Mouse (Mus musculus): ENCODE measurements around the gene Asl. TPM values are rescaled to one million over a fixed set of nuclear protein-coding genes. Genes with fewer than 3 reads are reported as not detected.

The Asl gene
- total RNA-seq, 1 experiment = 27.2 TPM

DNA sequence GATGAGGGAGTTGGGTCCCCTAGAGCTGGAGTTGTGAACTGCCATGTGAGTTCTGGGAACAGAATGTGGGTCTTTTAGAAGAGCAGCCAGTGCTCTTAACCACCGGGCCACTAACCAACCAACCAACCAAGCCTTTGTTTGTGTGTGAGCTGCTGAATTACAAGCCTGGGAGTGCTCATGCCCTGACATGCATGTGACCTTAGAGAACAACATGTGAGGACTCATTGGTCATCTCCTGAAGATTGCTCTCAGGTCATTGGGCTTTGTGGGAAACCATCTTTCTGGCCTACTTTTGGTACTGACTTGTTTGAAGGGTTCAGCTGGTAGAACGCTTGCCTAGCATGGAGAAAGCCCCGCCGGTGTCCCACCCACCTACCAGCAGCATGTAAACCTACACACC, 19.3 kb downstream of the Asl start:
- DNase-seq (ENCODE audit: low read depth, low spot score) = no peak
- H3K36me3 ChIP-seq (ENCODE audit: control insufficient read depth, insufficient read depth, low read length, poor library complexity, severe bottlenecking) = peaks cover 7% of the 10 kb centered on the region; the same call in 1 of the 2 replicates
- no peaks in the 10 kb centered on the region for H3K9me3 ChIP-seq (ENCODE audit: control insufficient read depth, insufficient read depth, low read depth, low read length)
- peak overlapping the region; percentile 11; the same call in 1 of the 2 replicates for H3K27ac ChIP-seq (ENCODE audit: insufficient read depth, low read depth, low read length, poor library complexity, severe bottlenecking)
- in situ Hi-C loops (cut with MboI; ENCODE audit: low sequenced_read_pairs in 2 of 2, unreplicated experiment in 2 of 2) = no loop called here
- TF ChIP-seq CHD2 (IDR thresholded peaks at IDR 0.05; ENCODE audit: low read depth, low read length) (no peak), HCFC1 (IDR thresholded peaks at IDR 0.05; ENCODE audit: borderline replicate concordance, insufficient read depth, low read length) (no peak), ZNF384 (IDR thresholded peaks at IDR 0.05; ENCODE audit: low read depth, low read length) (no peak), ZC3H11A (IDR thresholded peaks at IDR 0.05; ENCODE audit: borderline replicate concordance, low read depth, low read length) (no peak), MAFK (IDR thresholded peaks at IDR 0.05; ENCODE audit: insufficient read depth, low read depth, low read length) (no peak)
- H3K4me3 ChIP-seq (ENCODE audit: insufficient read depth in 1 of 2, low read depth in 1 of 2, low read length in 2 of 2, poor library complexity in 1 of 2, severe bottlenecking in 1 of 2) = no peak overlapping the region
- H3K9ac ChIP-seq (ENCODE audit: insufficient read depth, low read depth, low read length, poor library complexity, severe bottlenecking) = no peak overlapping the region
- H3K4me1 ChIP-seq (ENCODE audit: control insufficient read depth in 2 of 2, insufficient read depth in 2 of 2, low read length in 2 of 2, poor library complexity in 1 of 2) = no peaks in the 10 kb centered on the region

DNA sequence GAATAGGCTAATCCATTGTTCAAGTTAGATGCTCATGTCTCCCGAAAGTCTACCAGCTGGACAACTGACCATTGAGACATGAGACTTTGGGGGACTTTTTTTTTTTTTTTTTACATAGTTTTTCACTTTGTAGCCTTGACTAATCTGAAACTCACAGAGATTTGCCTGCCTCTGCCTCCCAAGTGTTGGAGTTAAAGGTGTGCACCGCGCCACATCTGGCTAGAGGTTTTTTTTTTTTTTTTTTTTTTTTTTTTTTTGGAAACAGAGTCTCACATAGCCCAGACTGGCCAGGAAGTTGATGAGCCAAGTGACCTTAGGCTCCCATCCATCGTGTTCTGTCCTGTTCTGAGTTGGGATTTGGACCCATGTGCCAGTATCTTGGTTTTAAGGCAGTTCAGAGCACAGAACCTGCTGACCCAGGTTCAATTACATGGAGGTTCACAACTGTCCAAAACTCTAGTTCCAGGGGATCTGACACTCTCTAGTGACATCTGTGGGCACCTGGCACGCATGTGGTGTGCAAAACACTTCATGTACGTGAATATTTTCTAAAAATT, 20.9 kb downstream of the Asl start:
- no peak overlapping the region for H3K27ac ChIP-seq (ENCODE audit: insufficient read depth, low read depth, low read length, poor library complexity, severe bottlenecking)
- H3K4me1 ChIP-seq (ENCODE audit: control insufficient read depth in 2 of 2, insufficient read depth in 2 of 2, low read length in 2 of 2, poor library complexity in 1 of 2) = peaks cover under 1 to 4% of the 10 kb centered on the region in 2 experiments; a peak in 2 of 4 replicates
- H3K9ac ChIP-seq (ENCODE audit: insufficient read depth, low read depth, low read length, poor library complexity, severe bottlenecking) = no peak overlapping the region
- DNase-seq (ENCODE audit: low read depth, low spot score) = no peak
- H3K36me3 ChIP-seq (ENCODE audit: control insufficient read depth, insufficient read depth, low read length, poor library complexity, severe bottlenecking) = peaks cover 7% of the 10 kb centered on the region; the same call in 1 of the 2 replicates
- TF ChIP-seq ZC3H11A (IDR thresholded peaks at IDR 0.05; ENCODE audit: borderline replicate concordance, low read depth, low read length) (no peak), ZNF384 (IDR thresholded peaks at IDR 0.05; ENCODE audit: low read depth, low read length) (peak; percentile 53; the same call in 1 of the 2 replicates)
- no peaks in the 10 kb centered on the region for H3K9me3 ChIP-seq (ENCODE audit: control insufficient read depth, insufficient read depth, low read depth, low read length)
- no peak overlapping the region for H3K4me3 ChIP-seq (ENCODE audit: insufficient read depth in 1 of 2, low read depth in 1 of 2, low read length in 2 of 2, poor library complexity in 1 of 2, severe bottlenecking in 1 of 2)
- in situ Hi-C loops (cut with MboI; ENCODE audit: low sequenced_read_pairs in 2 of 2, unreplicated experiment in 2 of 2) = no loop called here

DNA sequence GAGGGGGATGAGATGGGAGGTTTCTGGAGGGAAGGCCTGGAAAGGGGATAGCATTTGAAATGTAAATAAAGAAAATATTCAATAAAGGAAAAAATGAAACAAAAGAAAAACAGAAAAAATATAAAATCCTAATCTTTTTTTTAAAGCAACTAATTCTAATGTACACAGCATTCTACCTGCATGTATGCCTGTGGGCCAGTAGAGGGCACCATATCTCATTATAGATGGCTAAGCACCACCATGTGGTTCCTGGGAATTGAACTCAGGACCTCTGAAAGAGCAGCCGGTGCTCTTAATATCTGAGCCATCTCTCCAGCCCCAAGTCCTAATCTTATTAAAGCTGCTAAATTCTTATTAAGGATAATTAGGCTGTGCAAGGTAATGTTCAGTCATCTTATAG, 21.7 kb downstream of the Asl start:
- peaks cover 3 to 7% of the 10 kb centered on the region in 2 experiments; a peak in 3 of 4 replicates for H3K4me1 ChIP-seq (ENCODE audit: control insufficient read depth in 2 of 2, insufficient read depth in 2 of 2, low read length in 2 of 2, poor library complexity in 1 of 2)
- no peak overlapping the region for H3K4me3 ChIP-seq (ENCODE audit: insufficient read depth in 1 of 2, low read depth in 1 of 2, low read length in 2 of 2, poor library complexity in 1 of 2, severe bottlenecking in 1 of 2)
- H3K9ac ChIP-seq (ENCODE audit: insufficient read depth, low read depth, low read length, poor library complexity, severe bottlenecking) = no peak overlapping the region
- DNase-seq (ENCODE audit: low read depth, low spot score) = no peak
- peaks cover 7% of the 10 kb centered on the region; the same call in 1 of the 2 replicates for H3K36me3 ChIP-seq (ENCODE audit: control insufficient read depth, insufficient read depth, low read length, poor library complexity, severe bottlenecking)
- in situ Hi-C loops (cut with MboI; ENCODE audit: low sequenced_read_pairs in 2 of 2, unreplicated experiment in 2 of 2) = no loop called here
- H3K27ac ChIP-seq (ENCODE audit: insufficient read depth, low read depth, low read length, poor library complexity, severe bottlenecking) = no peak overlapping the region
- TF ChIP-seq MAFK (IDR thresholded peaks at IDR 0.05; ENCODE audit: insufficient read depth, low read depth, low read length) (no peak), CHD2 (IDR thresholded peaks at IDR 0.05; ENCODE audit: low read depth, low read length) (0 out of 2 replicates have a peak, but pooled peaks have one; percentile 9)
- H3K9me3 ChIP-seq (ENCODE audit: control insufficient read depth, insufficient read depth, low read depth, low read length) = no peaks in the 10 kb centered on the region

DNA sequence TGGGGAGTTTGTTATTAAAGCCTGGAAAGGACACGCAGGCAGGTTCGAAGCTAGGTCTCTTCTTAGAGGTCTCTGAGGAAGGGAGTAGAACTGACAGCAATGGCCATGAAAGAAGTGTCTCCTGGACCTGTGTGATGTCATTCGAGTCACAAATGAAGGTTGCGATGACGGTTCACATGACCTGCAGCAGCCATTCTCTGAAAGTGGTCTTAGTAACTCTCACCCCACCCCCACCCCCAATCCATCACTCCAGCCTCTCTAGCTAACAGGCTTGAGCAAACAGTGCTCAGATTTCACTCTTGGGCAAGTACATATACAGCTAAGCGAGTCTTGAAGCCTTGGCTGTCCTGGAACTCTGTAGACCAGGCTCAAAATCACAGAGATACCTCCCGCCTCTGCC, 25.8 kb downstream of the Asl start:
- H3K4me3 ChIP-seq (ENCODE audit: insufficient read depth in 1 of 2, low read depth in 1 of 2, low read length in 2 of 2, poor library complexity in 1 of 2, severe bottlenecking in 1 of 2) = peak overlapping the region in 1 of 2 experiments; percentile 67; a peak in 2 of 4 replicates
- H3K4me1 ChIP-seq (ENCODE audit: control insufficient read depth in 2 of 2, insufficient read depth in 2 of 2, low read length in 2 of 2, poor library complexity in 1 of 2) = peaks cover 3 to 14% of the 10 kb centered on the region in 2 experiments; a peak in 3 of 4 replicates
- no peak for DNase-seq (ENCODE audit: low read depth, low spot score)
- H3K9me3 ChIP-seq (ENCODE audit: control insufficient read depth, insufficient read depth, low read depth, low read length) = no peaks in the 10 kb centered on the region
- no peak overlapping the region for H3K27ac ChIP-seq (ENCODE audit: insufficient read depth, low read depth, low read length, poor library complexity, severe bottlenecking)
- TF ChIP-seq ZC3H11A (IDR thresholded peaks at IDR 0.05; ENCODE audit: borderline replicate concordance, low read depth, low read length) (no peak), MAFK (IDR thresholded peaks at IDR 0.05; ENCODE audit: insufficient read depth, low read depth, low read length) (no peak), CHD2 (IDR thresholded peaks at IDR 0.05; ENCODE audit: low read depth, low read length) (no peak), HCFC1 (IDR thresholded peaks at IDR 0.05; ENCODE audit: borderline replicate concordance, insufficient read depth, low read length) (no peak), ZNF384 (IDR thresholded peaks at IDR 0.05; ENCODE audit: low read depth, low read length) (no peak)
- in situ Hi-C loops (cut with MboI; ENCODE audit: low sequenced_read_pairs in 2 of 2, unreplicated experiment in 2 of 2) = no loop called here
- H3K36me3 ChIP-seq (ENCODE audit: control insufficient read depth, insufficient read depth, low read length, poor library complexity, severe bottlenecking) = no peaks in the 10 kb centered on the region; the same call in 1 of the 2 replicates
- H3K9ac ChIP-seq (ENCODE audit: insufficient read depth, low read depth, low read length, poor library complexity, severe bottlenecking) = no peak overlapping the region

Measured in ES-E14 (cell line).